Mouse (Mus musculus): ENCODE results near the gene Lpar5.

GRCm38 (mm10) chr6:125089521-125090321 is 22.0 kb downstream of the Lpar5 start:
- TF ChIP-seq POLR2A (IDR thresholded peaks at IDR 0.05; ENCODE audit: insufficient read depth, low read depth, low read length), result no peak
- TF ChIP-seq CTCF (IDR thresholded peaks at IDR 0.05; ENCODE audit: insufficient read depth, low read depth, low read length), result no peak

Data from olfactory bulb, adult 2 months (tissue).